Mouse (Mus musculus) layer of hippocampus, adult 2 months (tissue): Measurements from ENCODE around the gene Sprr2a2. TPM values are rescaled to one million over a fixed set of nuclear protein-coding genes. Genes with fewer than 3 reads are reported as not detected.
"Not testable (repeated sequence)": the region's sequence is repeated elsewhere in the genome, so short reads cannot be mapped to it uniquely, and the experiment has no call there.

Source experiments
- DNase-seq, 2 experiments: peaks; one replicate each; pipeline ENCODE4 v3.0.0; 2022; ENCODE audit warnings: low spot score in 2 of 2
- H3K27ac ChIP-seq: fragments of 200-600 bp; 2 replicates; pipeline ENCODE4 v1.8.1; 2022
- H3K4me3 ChIP-seq: fragments of 200-600 bp; 2 replicates; pipeline ENCODE4 v1.8.1; 2022; ENCODE audit warnings: mild to moderate bottlenecking
- CTCF ChIP-seq: fragments of 200-600 bp; conservative IDR thresholded peaks from 2 replicates; pipeline ENCODE4 v1.8.1; 2022; ENCODE audit warnings: antibody characterized with exemption, mild to moderate bottlenecking, moderate library complexity
- long read RNA-seq, 2 experiments: library from polyadenylated mRNA; stranded (forward); transcript quantifications; one replicate each; pipeline ENCODE4 v2.0.0; 2021; ENCODE audit warnings: borderline mapping rate in 2 of 2
- total RNA-seq, 2 experiments: library from RNA; stranded (reverse); gene quantifications; 2 replicates each; pipeline ENCODE4 v1.2.3; 2021

Gene Sprr2a2
- not detected for total RNA-seq
- long read RNA-seq, experiment 1 = 0 reads
- long read RNA-seq, experiment 2 = 0 reads

- DNase-seq, H3K4me3 ChIP-seq, H3K27ac ChIP-seq: not testable (repeated sequence)
Observed at GRCm38 (mm10) chr3:92215569-92215968, at the start of gene Sprr2a2, which contains the start of gene Sprr2a1. Gene Sprr2a2 (plus strand): TSS chr3:92215920. Gene Sprr2a1 (plus strand): TSS chr3:92215799.

GRCm38 (mm10) chr3:92169847-92170246 is 45.9 kb upstream of the Sprr2a2 start:
- H3K27ac ChIP-seq = no peak overlapping the region
- no peak for DNase-seq
- no peak for TF ChIP-seq CTCF

DNA sequence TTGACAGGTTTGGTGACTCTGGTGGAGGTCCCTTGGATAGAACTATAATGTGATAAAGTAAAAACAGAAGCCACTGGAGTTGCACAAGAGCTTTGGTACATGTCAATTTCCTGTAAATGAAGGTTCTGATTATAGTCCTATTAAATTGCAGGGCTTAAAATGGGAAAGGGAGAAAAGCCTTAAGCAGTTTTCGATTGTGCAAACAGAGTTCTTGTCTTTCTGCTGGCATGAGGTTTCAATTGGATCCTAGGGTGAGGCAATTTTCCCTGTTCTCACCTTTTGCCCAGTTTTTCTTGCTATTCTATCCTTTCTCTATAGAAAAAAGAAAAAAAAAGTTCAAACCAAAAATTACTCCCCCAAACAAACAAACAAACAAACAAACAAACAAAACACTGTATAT is 38.8 kb upstream of the Sprr2a2 start:
- Histone ChIP-seq H3K4me3 (no peak overlapping the region), H3K27ac (no peak overlapping the region)
- no peak for DNase-seq
- no peak for TF ChIP-seq CTCF

More at GRCm38 (mm10) chr3:92169847-92170246, 45.9 kb upstream of the Sprr2a2 start:
- H3K4me3 ChIP-seq = no peak overlapping the region

DNA sequence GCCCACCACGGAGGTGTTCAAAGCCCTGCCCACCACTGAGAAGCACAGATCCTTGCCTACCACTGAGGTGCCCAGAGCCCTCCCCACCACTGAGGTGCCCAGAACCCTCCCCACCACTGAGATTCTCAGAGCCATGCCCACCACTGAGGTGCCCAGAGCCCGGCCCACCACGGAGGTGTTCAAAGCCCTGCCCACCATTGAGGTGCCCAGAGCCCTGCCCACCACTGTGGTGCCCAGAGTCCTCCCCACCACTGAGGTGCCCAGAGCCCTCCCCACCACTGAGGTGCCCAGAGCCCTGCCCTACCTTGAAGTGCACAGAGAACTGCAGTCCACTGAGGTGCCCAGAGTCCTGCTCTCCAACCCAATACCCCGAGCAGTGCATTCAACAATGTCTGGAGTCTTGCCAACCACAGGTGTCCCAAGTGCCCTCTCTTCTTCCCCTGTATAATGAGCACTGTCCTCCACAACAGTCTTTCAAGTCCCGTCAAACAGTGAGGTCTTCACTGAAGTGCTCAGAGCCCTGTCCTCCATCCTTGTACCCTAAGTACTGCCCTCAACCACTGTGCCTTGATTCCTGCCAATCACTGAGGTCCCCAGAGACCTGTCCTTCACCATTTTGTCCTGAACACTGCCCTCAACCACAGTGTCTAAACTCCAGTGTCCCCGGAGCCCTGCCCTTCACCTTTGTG is 20.1 kb upstream of the Sprr2a2 start:
- DNase-seq = no peak
- Histone ChIP-seq H3K27ac (no peak overlapping the region), H3K4me3 (no peak overlapping the region)
- no peak for TF ChIP-seq CTCF

DNA sequence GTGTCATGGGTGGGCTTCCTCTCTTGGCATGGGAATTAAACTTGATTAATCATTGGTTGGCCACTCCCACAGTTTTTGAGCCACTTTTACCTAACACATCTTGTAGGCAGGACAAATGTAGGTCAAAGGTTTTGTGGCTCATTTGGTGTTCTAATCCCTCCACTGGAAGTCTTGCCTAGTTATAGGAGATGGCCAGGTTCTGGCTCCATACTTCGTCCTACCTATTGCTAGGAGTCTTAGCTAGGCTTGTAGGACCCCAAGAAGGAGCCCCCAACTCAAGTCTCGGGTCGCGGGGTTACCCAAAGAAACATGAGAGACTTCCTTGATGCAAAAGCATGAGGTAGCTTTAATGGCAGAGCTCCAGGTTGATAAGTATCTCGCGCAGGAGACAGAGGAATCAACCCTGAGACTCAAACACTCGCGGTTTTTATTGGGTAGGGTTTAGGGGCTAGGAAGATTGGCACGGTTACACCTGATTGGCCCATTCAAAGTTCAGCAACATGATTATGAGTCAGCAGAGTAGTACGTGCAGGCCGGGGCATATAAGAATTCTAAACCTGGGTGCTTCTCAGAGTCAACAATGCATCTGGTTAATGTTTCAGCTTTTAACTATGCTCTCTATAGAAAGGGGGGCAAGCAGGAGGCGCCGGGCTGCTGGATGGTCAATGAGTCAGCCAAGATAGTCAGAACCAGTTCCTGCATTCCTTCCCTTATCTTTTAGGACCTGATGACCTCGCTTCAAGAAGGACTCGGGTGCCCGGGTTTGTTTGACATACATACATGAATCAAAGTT is 4.4 kb upstream of the Sprr2a2 start:
- not testable (repeated sequence) for H3K4me3 ChIP-seq, DNase-seq, H3K27ac ChIP-seq

DNA sequence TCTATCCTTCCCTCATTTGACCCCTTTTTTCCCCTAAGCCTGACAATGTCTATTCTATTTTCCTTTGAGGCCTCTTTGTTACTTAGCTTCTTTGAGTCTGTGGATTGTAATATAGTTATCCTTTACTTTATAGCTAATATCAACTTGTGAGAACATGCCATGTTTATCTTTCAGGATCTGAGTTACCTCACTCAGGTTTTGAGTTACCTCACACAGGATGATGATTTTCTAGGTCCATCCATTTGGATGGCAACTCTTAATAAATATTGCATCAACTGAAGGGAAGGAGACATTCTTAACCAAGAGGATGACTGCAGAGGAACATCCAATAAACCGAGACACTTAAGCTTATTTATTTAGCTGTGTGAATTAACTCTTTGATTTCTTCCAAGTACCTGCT is 3.7 kb upstream of the Sprr2a2 start:
- H3K27ac ChIP-seq, DNase-seq, H3K4me3 ChIP-seq: not testable (repeated sequence)

DNA sequence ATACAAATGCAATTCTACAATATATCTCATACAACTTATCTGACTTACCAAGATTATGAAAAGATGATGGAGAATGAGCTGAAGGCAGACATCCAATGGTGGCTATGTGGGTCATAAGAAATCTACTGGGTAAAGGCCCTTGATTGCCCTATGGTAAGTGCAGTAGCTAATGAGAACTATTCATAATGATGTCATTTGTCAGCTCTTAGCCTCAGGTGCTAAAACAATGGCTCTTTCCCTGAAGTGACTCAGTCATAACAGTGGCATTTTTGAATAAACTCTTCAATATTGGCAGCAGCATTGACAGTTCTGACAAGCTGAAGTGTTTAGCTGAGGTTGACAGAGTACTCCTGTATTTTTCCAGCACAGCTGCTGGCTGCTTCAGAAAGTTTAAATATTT is 2.1 kb upstream of the Sprr2a2 start:
- H3K4me3 ChIP-seq, DNase-seq, H3K27ac ChIP-seq: not testable (repeated sequence)

DNA sequence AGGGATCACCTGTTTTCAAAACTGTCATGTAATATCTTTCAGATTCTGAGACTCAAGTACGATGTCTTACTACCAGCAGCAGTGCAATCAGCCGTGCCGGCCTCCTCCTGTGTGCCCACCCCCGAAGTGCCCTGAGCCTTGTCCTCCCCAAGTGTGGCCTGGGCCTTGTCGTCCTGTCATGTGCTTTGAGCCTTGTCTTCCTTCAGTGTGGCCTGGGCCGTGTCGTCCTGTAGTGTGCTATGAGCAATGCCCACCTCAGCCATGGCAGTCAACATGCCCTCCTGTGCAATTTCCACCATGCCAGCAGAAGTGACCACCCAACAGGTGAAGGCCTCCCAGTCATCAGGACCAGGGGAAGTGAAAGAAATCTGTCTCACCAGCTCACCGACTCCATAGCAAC is 3.3 kb downstream of the Sprr2a2 start:
- H3K4me3 ChIP-seq, DNase-seq, H3K27ac ChIP-seq: not testable (repeated sequence)

GRCm38 (mm10) chr3:92223708-92224107 is 8.0 kb downstream of the Sprr2a2 start:
- DNase-seq, H3K27ac ChIP-seq, H3K4me3 ChIP-seq: not testable (repeated sequence)

DNA sequence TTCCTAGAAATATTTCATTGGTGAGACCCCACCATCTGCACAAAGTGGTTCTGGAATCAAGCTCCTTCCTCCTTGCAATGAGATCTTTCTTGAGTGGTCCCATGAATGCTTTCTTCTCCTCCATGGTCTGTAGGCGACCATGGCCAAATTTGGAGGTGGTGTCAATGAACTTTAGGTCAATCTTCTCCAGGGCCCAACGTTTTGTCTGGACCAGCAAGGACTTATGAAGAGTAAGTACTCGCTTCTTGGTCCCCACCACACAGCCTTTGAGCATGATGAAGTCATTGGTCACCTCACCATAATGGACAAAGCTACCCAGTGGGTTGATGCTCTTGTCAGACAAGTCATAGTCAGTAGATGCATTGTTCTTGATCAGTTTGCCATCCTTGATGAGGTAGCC is 11.7 kb downstream of the Sprr2a2 start:
- DNase-seq, H3K4me3 ChIP-seq, H3K27ac ChIP-seq: not testable (repeated sequence)

DNA sequence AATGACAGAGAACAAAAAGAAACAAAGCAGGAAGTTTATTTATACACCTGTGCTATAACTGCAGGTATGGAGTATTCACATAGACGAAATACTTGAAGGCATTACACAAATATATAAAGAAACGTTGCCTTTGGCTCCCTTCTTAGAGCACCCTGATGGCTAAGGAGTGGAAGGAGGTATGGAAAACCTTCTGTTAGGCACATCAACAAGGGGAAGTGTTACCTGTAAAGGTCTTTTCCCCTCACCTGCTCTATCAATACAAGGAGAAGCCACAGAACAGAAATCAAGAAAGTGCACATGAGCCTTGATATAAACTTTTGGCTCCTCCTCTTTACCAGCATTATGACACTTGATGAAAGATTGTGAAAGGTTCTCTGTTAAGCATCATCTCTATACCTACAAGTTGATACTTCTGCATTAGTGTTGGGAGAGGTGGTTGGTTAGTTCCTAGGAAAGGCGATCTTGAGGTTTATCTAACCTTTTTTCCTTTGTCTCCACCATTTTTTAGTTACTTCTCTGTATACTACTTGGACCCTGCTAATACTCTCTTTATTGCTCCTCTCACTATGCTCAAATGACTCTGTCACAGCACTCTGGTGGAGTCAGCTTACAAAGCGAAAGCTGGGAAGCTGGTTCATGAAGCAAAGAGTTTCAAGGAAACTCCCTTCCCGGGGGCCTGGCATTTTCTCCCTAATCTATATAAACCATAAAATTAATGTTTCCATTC is 20.9 kb downstream of the Sprr2a2 start:
- DNase-seq, H3K27ac ChIP-seq, H3K4me3 ChIP-seq: not testable (repeated sequence)

GRCm38 (mm10) chr3:92238736-92239135 is 23.0 kb downstream of the Sprr2a2 start:
- DNase-seq, H3K27ac ChIP-seq, H3K4me3 ChIP-seq: not testable (repeated sequence)

- not testable (repeated sequence) for H3K27ac ChIP-seq, H3K4me3 ChIP-seq, DNase-seq
Observed at GRCm38 (mm10) chr3:92239197-92239596, 23.5 kb downstream of the Sprr2a2 start.

- not testable (repeated sequence) for DNase-seq, H3K27ac ChIP-seq, H3K4me3 ChIP-seq
Observed at GRCm38 (mm10) chr3:92244833-92245232, 29.1 kb downstream of the Sprr2a2 start.

DNA sequence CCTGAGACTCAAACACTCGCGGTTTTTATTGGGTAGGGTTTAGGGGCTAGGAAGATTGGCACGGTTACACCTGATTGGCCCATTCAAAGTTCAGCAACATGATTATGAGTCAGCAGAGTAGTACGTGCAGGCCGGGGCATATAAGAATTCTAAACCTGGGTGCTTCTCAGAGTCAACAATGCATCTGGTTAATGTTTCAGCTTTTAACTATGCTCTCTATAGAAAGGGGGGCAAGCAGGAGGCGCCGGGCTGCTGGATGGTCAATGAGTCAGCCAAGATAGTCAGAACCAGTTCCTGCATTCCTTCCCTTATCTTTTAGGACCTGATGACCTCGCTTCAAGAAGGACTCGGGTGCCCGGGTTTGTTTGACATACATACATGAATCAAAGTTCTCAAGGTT is 30.5 kb downstream of the Sprr2a2 start:
- DNase-seq, H3K4me3 ChIP-seq, H3K27ac ChIP-seq: not testable (repeated sequence)

- not testable (repeated sequence) for H3K27ac ChIP-seq, H3K4me3 ChIP-seq, DNase-seq
Observed at GRCm38 (mm10) chr3:92248494-92248893, 32.8 kb downstream of the Sprr2a2 start.

GRCm38 (mm10) chr3:92250450-92250849 is 34.7 kb downstream of the Sprr2a2 start:
- not testable (repeated sequence) for H3K27ac ChIP-seq, H3K4me3 ChIP-seq, DNase-seq

- not testable (repeated sequence) for H3K4me3 ChIP-seq, DNase-seq
Observed at GRCm38 (mm10) chr3:92253860-92254259, 38.1 kb downstream of the Sprr2a2 start.

More at GRCm38 (mm10) chr3:92253860-92254259, 38.1 kb downstream of the Sprr2a2 start:
- H3K27ac ChIP-seq = not testable (repeated sequence)
